Comparison of ENCODE assay signal across 15 mouse cellular contexts in genomic region chr2:164437710-164438109, GRCm38 (mm10). TPM values are rescaled to one million over a fixed set of nuclear protein-coding genes. Genes with fewer than 3 reads are reported as not detected.
DNase-seq lines count a peak whose midpoint lies in the region; ATAC-seq and TF ChIP-seq lines count a peak whose summit lies in the region.
"Had no signal": no experiment of that assay in that cellular context is flagged by ENCODE, and none has a peak within 500 bp of the region (broad histone marks: within the 10 kb centered on the region; RNA-seq: fewer than 3 reads in every experiment).

No protein-coding gene starts in this region.

- TF ChIP-seq CTCF in lung, embryonic 14.5 days (IDR thresholded peaks at IDR 0.05; ENCODE audit: low read depth), result no peak

- peaks cover 51% of the 10 kb centered on the region for H3K4me1 ChIP-seq in lung, embryonic 14.5 days (ENCODE audit: insufficient read depth)
- H3K4me1 ChIP-seq in stomach, embryonic 15.5 days, result peaks cover 60% of the 10 kb centered on the region

- peak overlapping the region; percentile 26 for H3K4me2 ChIP-seq in lung, embryonic 14.5 days
- peak overlapping the region; percentile 73 for H3K4me2 ChIP-seq in stomach, embryonic 15.5 days
- H3K4me2 ChIP-seq: heart, embryonic 11.5 days had no signal

- no peaks in the 10 kb centered on the region for H3K9me3 ChIP-seq in lung, embryonic 14.5 days (ENCODE audit: low read depth, low read length)
- no peaks in the 10 kb centered on the region for H3K9me3 ChIP-seq in stomach, embryonic 15.5 days
- H3K9me3 ChIP-seq: hindbrain, embryonic 10.5 days; limb, embryonic 12.5 days had no signal

- no peak overlapping the region for H3K4me3 ChIP-seq in lung, embryonic 14.5 days (ENCODE audit: low read depth, low read length)
- no peak overlapping the region for H3K4me3 ChIP-seq in stomach, embryonic 15.5 days (replicated peaks)
- H3K4me3 ChIP-seq: erythroblast, embryonic 14.5 days; hindbrain, embryonic 10.5 days; limb, embryonic 12.5 days had no signal

- H3K9ac ChIP-seq in lung, embryonic 14.5 days, result no peak overlapping the region
- no peak overlapping the region for H3K9ac ChIP-seq in stomach, embryonic 15.5 days
- H3K9ac ChIP-seq: limb, embryonic 12.5 days had no signal

- WGBS in lung, embryonic 14.5 days, result 47% methylated on average over 6 of the region's 6 CpGs
- WGBS in stomach, embryonic 15.5 days, result 43% methylated on average over 6 of the region's 6 CpGs

- no peaks in the 10 kb centered on the region for H3K27me3 ChIP-seq in lung, embryonic 14.5 days (ENCODE audit: insufficient read depth, low read length)
- H3K27me3 ChIP-seq in stomach, embryonic 15.5 days (replicated peaks), result no peaks in the 10 kb centered on the region

- ATAC-seq in lung, embryonic 14.5 days (ENCODE audit: insufficient read depth), result no peak
- no peak for ATAC-seq in stomach, embryonic 15.5 days (ENCODE audit: insufficient read depth, low FRiP score, low read depth)

- no peak for DNase-seq in lung, embryonic 14.5 days
- DNase-seq in lung, postnatal 14 days, result no peak
- peak; percentile 86 for DNase-seq in kidney, adult 11 months
- peak; percentile 81 to 86 for DNase-seq in kidney, postnatal 36 days
- DNase-seq in adrenal gland, adult 8-10 months, result no peak
- no peak for DNase-seq in embryo, embryonic 10 days (ENCODE audit: low spot score)
- no peak for DNase-seq in embryo, embryonic 11 days
- DNase-seq: cerebellum, postnatal 25 days; layer of hippocampus, adult 9-11 months; thymus, postnatal 4 days had no signal

- peak overlapping the region; percentile 27; the same call in 1 of the 2 replicates for H3K27ac ChIP-seq in lung, embryonic 14.5 days (ENCODE audit: low read depth)
- H3K27ac ChIP-seq in stomach, embryonic 15.5 days, result peak overlapping the region; percentile 87
- H3K27ac ChIP-seq: limb, embryonic 12.5 days had no signal

- H3K36me3 ChIP-seq in lung, embryonic 14.5 days (ENCODE audit: insufficient read depth), result no peaks in the 10 kb centered on the region
- no peaks in the 10 kb centered on the region for H3K36me3 ChIP-seq in stomach, embryonic 15.5 days
- H3K36me3 ChIP-seq: hindbrain, embryonic 10.5 days; limb, embryonic 12.5 days had no signal

RNA-seq across cellular contexts. Expression of gene Sdc4, which starts 6.0 kb away (rescaled TPM):
- polyA plus RNA-seq in lung, embryonic 14.5 days (2014; fragmentation: Nextera tagmentation; extraction: Ambion mirVana), result 101 and 103 TPM in 2 replicates
- 132 and 135 TPM in 2 replicates for polyA plus RNA-seq in stomach, embryonic 15.5 days (2015; fragmentation: Nextera tagmentation; extraction: Ambion mirVana)
- 100 to 1,000 TPM in 2 of 4 experiments, 10 to 100 TPM in 2; 89.0 to 114 (median 105) TPM for total RNA-seq in adrenal gland, adult 8-10 months (2022)

RNA-seq across cellular contexts. Expression of gene Sys1, which starts 19.1 kb away (rescaled TPM):
- 65.6 and 68.7 TPM in 2 replicates for polyA plus RNA-seq in lung, embryonic 14.5 days (2014; fragmentation: Nextera tagmentation; extraction: Ambion mirVana)
- polyA plus RNA-seq in stomach, embryonic 15.5 days (2015; fragmentation: Nextera tagmentation; extraction: Ambion mirVana), result 60.6 and 61.8 TPM in 2 replicates
- 10 to 100 TPM; 26.2 to 34.8 (median 30.9) TPM for total RNA-seq in adrenal gland, adult 8-10 months (2022)

RNA-seq across cellular contexts. Expression of gene Gm20458, which starts 23.1 kb away (rescaled TPM):
- polyA plus RNA-seq in lung, embryonic 14.5 days (2014; fragmentation: Nextera tagmentation; extraction: Ambion mirVana), result 14.4 and 14.9 TPM in 2 replicates
- polyA plus RNA-seq in stomach, embryonic 15.5 days (2015; fragmentation: Nextera tagmentation; extraction: Ambion mirVana), result 17.9 and 18.1 TPM in 2 replicates
- total RNA-seq in adrenal gland, adult 8-10 months (2022), result 1 to 10 TPM in 3 of 4 experiments, not detected in 1; 2.3 to 7.3 (median 4.6) TPM
- polyA plus RNA-seq: erythroblast, embryonic 14.5 days had no signal

RNA-seq across cellular contexts. Expression of gene Matn4, which starts 32.8 kb away (rescaled TPM):
- polyA plus RNA-seq in lung, embryonic 14.5 days (2014; fragmentation: Nextera tagmentation; extraction: Ambion mirVana), result 5.5 and 6.7 TPM in 2 replicates
- polyA plus RNA-seq in stomach, embryonic 15.5 days (2015; fragmentation: Nextera tagmentation; extraction: Ambion mirVana), result 12.4 and 14.7 TPM in 2 replicates
- under 1 TPM; 0.38 to 0.81 (median 0.67) TPM for total RNA-seq in adrenal gland, adult 8-10 months (2022)
- polyA plus RNA-seq: erythroblast, embryonic 14.5 days had no signal

RNA-seq across cellular contexts. Expression of gene Rbpjl, which starts 34.8 kb away (rescaled TPM):
- polyA plus RNA-seq in lung, embryonic 14.5 days (2014; fragmentation: Nextera tagmentation; extraction: Ambion mirVana), result 4.9 and 5.1 TPM in 2 replicates
- 49.2 and 72.3 TPM in 2 replicates for polyA plus RNA-seq in stomach, embryonic 15.5 days (2015; fragmentation: Nextera tagmentation; extraction: Ambion mirVana)
- total RNA-seq in adrenal gland, adult 8-10 months (2022), result not detected
- polyA plus RNA-seq: erythroblast, embryonic 14.5 days; hindbrain, embryonic 10.5 days had no signal

Comparison
In these comparisons a context has a peak if more than half of its experiments do, and no peak if none do; other contexts are left out.
1. DNase-seq: peak in kidney, adult 11 months (single experiment) and kidney, postnatal 36 days (2 of 2); none in lung, embryonic 14.5 days (single experiment), lung, postnatal 14 days (single experiment), adrenal gland, adult 8-10 months (single experiment), embryo, embryonic 10 days (single experiment) and embryo, embryonic 11 days (single experiment).